Mouse (Mus musculus): Measurements from ENCODE around the gene Adgrf4. TPM values are rescaled to one million over a fixed set of nuclear protein-coding genes. Genes with fewer than 3 reads are reported as not detected.

Gene Adgrf4
- total RNA-seq, 1 experiment, result not detected

DNA sequence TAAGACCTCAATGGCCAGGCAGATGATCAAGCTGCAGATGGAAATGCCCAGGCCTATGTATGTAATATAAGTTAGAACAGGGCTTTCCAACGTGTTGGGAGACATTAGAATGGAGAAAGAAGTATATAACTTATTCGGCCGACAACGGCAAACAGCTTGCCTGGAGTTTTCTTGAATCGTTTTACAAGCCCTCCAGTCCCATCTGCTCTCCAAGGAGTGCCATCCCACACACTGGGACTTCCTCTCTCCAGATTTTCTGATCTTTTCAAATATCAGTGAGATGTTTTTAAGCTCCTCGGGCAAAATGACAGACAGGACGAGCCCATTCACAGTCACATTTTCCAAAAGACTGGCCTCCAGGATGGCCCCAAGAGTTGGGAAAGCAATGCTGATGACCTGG lies 18.6 kb upstream of the Adgrf4 start:
- Histone ChIP-seq H3K36me3 (ENCODE audit: control insufficient read depth, insufficient read depth, low read length, poor library complexity, severe bottlenecking) (no peaks in the 10 kb centered on the region), H3K4me1 (ENCODE audit: control insufficient read depth in 2 of 2, insufficient read depth in 2 of 2, low read length in 2 of 2, poor library complexity in 1 of 2) (no peaks in the 10 kb centered on the region), H3K27ac (ENCODE audit: insufficient read depth, low read depth, low read length, poor library complexity, severe bottlenecking) (no peak overlapping the region), H3K9me3 (ENCODE audit: control insufficient read depth, insufficient read depth, low read depth, low read length) (no peaks in the 10 kb centered on the region), H3K9ac (ENCODE audit: insufficient read depth, low read depth, low read length, poor library complexity, severe bottlenecking) (no peak overlapping the region), H3K4me3 (ENCODE audit: insufficient read depth in 1 of 2, low read depth in 1 of 2, low read length in 2 of 2, poor library complexity in 1 of 2, severe bottlenecking in 1 of 2) (no peak overlapping the region)
- no peak for TF ChIP-seq ZNF384 (IDR thresholded peaks at IDR 0.05; ENCODE audit: low read depth, low read length)
- TF ChIP-seq HCFC1 (IDR thresholded peaks at IDR 0.05; ENCODE audit: borderline replicate concordance, insufficient read depth, low read length), result no peak
- TF ChIP-seq ZC3H11A (IDR thresholded peaks at IDR 0.05; ENCODE audit: borderline replicate concordance, low read depth, low read length), result no peak
- no peak for TF ChIP-seq MAFK (IDR thresholded peaks at IDR 0.05; ENCODE audit: insufficient read depth, low read depth, low read length)
- TF ChIP-seq CHD2 (IDR thresholded peaks at IDR 0.05; ENCODE audit: low read depth, low read length), result no peak
- in situ Hi-C loops (cut with MboI; ENCODE audit: low sequenced_read_pairs in 2 of 2, unreplicated experiment in 2 of 2), result no loop called here
- DNase-seq (ENCODE audit: low read depth, low spot score), result no peak

DNA sequence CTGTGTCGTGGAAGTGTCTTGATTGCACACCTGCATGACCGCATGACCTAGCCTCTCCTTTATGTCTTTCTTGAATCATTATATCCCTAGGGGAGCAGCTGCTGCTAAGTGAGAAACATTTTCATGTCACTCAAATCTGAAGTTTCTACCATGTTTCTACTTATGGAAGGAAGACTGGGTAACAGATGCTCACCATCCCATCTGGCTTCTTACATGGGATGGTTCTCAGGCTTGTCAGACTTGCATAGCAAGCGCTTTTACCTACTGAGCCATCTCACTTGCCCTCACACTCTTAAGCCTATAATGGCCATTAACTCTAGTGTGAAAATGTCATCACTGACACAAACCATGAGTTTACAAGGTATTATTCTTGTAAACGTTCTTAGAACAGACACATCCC lies 13.5 kb upstream of the Adgrf4 start:
- Histone ChIP-seq H3K9ac (ENCODE audit: insufficient read depth, low read depth, low read length, poor library complexity, severe bottlenecking) (no peak overlapping the region), H3K9me3 (ENCODE audit: control insufficient read depth, insufficient read depth, low read depth, low read length) (no peaks in the 10 kb centered on the region), H3K27ac (ENCODE audit: insufficient read depth, low read depth, low read length, poor library complexity, severe bottlenecking) (no peak overlapping the region), H3K4me3 (ENCODE audit: insufficient read depth in 1 of 2, low read depth in 1 of 2, low read length in 2 of 2, poor library complexity in 1 of 2, severe bottlenecking in 1 of 2) (no peak overlapping the region), H3K36me3 (ENCODE audit: control insufficient read depth, insufficient read depth, low read length, poor library complexity, severe bottlenecking) (no peaks in the 10 kb centered on the region), H3K4me1 (ENCODE audit: control insufficient read depth in 2 of 2, insufficient read depth in 2 of 2, low read length in 2 of 2, poor library complexity in 1 of 2) (no peaks in the 10 kb centered on the region)
- in situ Hi-C loops (cut with MboI; ENCODE audit: low sequenced_read_pairs in 2 of 2, unreplicated experiment in 2 of 2), result no loop called here
- DNase-seq (ENCODE audit: low read depth, low spot score), result no peak
- TF ChIP-seq ZC3H11A (IDR thresholded peaks at IDR 0.05; ENCODE audit: borderline replicate concordance, low read depth, low read length), result no peak
- no peak for TF ChIP-seq ZNF384 (IDR thresholded peaks at IDR 0.05; ENCODE audit: low read depth, low read length)

DNA sequence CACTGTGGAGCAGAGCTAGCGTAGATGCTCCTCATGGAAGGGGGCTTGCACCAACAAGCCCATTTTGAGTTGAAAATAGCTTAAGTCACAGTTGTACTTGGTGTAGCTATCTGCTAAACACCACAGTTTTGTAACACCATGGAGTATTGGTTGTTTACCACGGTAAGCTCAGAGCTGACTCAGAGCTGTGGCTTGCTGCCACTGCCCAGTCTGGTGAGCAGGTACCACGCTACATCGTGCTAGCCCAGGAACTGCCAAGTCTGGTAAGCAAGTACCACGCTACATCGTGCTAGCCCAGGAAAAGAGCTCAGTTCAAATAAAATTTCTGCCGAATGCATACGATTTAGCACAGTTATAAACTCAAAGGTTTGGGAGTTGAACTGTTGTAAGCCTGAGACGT lies 10.1 kb upstream of the Adgrf4 start:
- no peak for DNase-seq (ENCODE audit: low read depth, low spot score)
- no peak overlapping the region for H3K4me3 ChIP-seq (ENCODE audit: insufficient read depth in 1 of 2, low read depth in 1 of 2, low read length in 2 of 2, poor library complexity in 1 of 2, severe bottlenecking in 1 of 2)
- no peak overlapping the region for H3K9ac ChIP-seq (ENCODE audit: insufficient read depth, low read depth, low read length, poor library complexity, severe bottlenecking)
- H3K4me1 ChIP-seq (ENCODE audit: control insufficient read depth in 2 of 2, insufficient read depth in 2 of 2, low read length in 2 of 2, poor library complexity in 1 of 2), result no peaks in the 10 kb centered on the region
- no peaks in the 10 kb centered on the region for H3K36me3 ChIP-seq (ENCODE audit: control insufficient read depth, insufficient read depth, low read length, poor library complexity, severe bottlenecking)
- no peak for TF ChIP-seq HCFC1 (IDR thresholded peaks at IDR 0.05; ENCODE audit: borderline replicate concordance, insufficient read depth, low read length)
- no peak for TF ChIP-seq CHD2 (IDR thresholded peaks at IDR 0.05; ENCODE audit: low read depth, low read length)
- TF ChIP-seq MAFK (IDR thresholded peaks at IDR 0.05; ENCODE audit: insufficient read depth, low read depth, low read length), result no peak
- no peak for TF ChIP-seq ZNF384 (IDR thresholded peaks at IDR 0.05; ENCODE audit: low read depth, low read length)
- no peak for TF ChIP-seq ZC3H11A (IDR thresholded peaks at IDR 0.05; ENCODE audit: borderline replicate concordance, low read depth, low read length)
- in situ Hi-C loops (cut with MboI; ENCODE audit: low sequenced_read_pairs in 2 of 2, unreplicated experiment in 2 of 2), result no loop called here
- no peaks in the 10 kb centered on the region for H3K9me3 ChIP-seq (ENCODE audit: control insufficient read depth, insufficient read depth, low read depth, low read length)
- H3K27ac ChIP-seq (ENCODE audit: insufficient read depth, low read depth, low read length, poor library complexity, severe bottlenecking), result no peak overlapping the region

DNA sequence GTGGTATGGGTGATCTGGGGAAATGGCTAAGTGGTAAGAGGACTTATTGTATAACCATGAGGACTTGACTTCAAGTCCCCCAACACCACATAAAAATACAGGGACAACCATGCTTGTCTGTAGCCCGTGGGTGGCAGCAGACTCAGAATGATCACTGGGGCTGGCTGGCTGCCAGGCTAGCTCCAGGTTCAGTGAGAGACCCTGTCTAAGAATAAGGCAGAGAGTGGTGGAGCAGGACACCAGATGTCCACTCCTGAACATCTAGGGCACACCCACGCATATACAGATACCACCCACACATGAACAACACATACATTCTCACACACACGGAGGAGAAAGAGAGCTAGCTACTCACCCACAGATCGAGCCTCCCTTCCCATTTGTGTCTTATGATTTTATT lies 2.6 kb upstream of the Adgrf4 start:
- Histone ChIP-seq H3K9me3 (ENCODE audit: control insufficient read depth, insufficient read depth, low read depth, low read length) (no peaks in the 10 kb centered on the region), H3K4me3 (ENCODE audit: insufficient read depth in 1 of 2, low read depth in 1 of 2, low read length in 2 of 2, poor library complexity in 1 of 2, severe bottlenecking in 1 of 2) (no peak overlapping the region)
- TF ChIP-seq ZNF384 (IDR thresholded peaks at IDR 0.05; ENCODE audit: low read depth, low read length) (no peak), MAFK (IDR thresholded peaks at IDR 0.05; ENCODE audit: insufficient read depth, low read depth, low read length) (no peak), CHD2 (IDR thresholded peaks at IDR 0.05; ENCODE audit: low read depth, low read length) (no peak), HCFC1 (IDR thresholded peaks at IDR 0.05; ENCODE audit: borderline replicate concordance, insufficient read depth, low read length) (no peak), ZC3H11A (IDR thresholded peaks at IDR 0.05; ENCODE audit: borderline replicate concordance, low read depth, low read length) (no peak)

DNA sequence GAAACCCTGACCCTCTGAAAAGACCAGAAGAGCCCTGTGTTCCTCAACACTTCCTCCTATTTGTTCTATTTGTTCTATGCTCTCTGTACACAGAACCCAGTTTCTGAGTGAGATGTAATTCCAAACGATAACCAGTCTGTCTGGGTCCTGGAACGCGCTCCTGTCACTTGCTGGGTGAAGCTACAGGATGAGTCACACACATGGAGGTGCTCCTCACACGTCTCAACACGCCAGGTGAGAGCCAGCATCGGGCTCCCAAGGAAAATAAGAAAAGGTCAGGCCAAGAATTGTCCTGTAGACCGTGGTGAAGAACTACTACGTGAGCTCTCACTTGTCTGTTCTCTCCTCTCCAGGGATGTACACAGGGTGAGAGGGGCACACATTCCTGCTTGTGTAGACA lies 1.6 kb downstream of the Adgrf4 start:
- H3K9ac ChIP-seq (ENCODE audit: insufficient read depth, low read depth, low read length, poor library complexity, severe bottlenecking), result no peak overlapping the region
- in situ Hi-C loops (cut with MboI; ENCODE audit: low sequenced_read_pairs in 2 of 2, unreplicated experiment in 2 of 2), result no loop called here
- H3K4me1 ChIP-seq (ENCODE audit: control insufficient read depth in 2 of 2, insufficient read depth in 2 of 2, low read length in 2 of 2, poor library complexity in 1 of 2), result no peaks in the 10 kb centered on the region
- H3K27ac ChIP-seq (ENCODE audit: insufficient read depth, low read depth, low read length, poor library complexity, severe bottlenecking), result no peak overlapping the region
- no peaks in the 10 kb centered on the region for H3K36me3 ChIP-seq (ENCODE audit: control insufficient read depth, insufficient read depth, low read length, poor library complexity, severe bottlenecking)
- no peak overlapping the region for H3K4me3 ChIP-seq (ENCODE audit: insufficient read depth in 1 of 2, low read depth in 1 of 2, low read length in 2 of 2, poor library complexity in 1 of 2, severe bottlenecking in 1 of 2)
- no peak for DNase-seq (ENCODE audit: low read depth, low spot score)
- H3K9me3 ChIP-seq (ENCODE audit: control insufficient read depth, insufficient read depth, low read depth, low read length), result no peaks in the 10 kb centered on the region
- TF ChIP-seq ZC3H11A (IDR thresholded peaks at IDR 0.05; ENCODE audit: borderline replicate concordance, low read depth, low read length) (no peak), HCFC1 (IDR thresholded peaks at IDR 0.05; ENCODE audit: borderline replicate concordance, insufficient read depth, low read length) (no peak), CHD2 (IDR thresholded peaks at IDR 0.05; ENCODE audit: low read depth, low read length) (no peak), MAFK (IDR thresholded peaks at IDR 0.05; ENCODE audit: insufficient read depth, low read depth, low read length) (no peak), ZNF384 (IDR thresholded peaks at IDR 0.05; ENCODE audit: low read depth, low read length) (no peak)

More for the DNA sequence above, 2.6 kb upstream of the Adgrf4 start:
- Histone ChIP-seq H3K36me3 (ENCODE audit: control insufficient read depth, insufficient read depth, low read length, poor library complexity, severe bottlenecking) (no peaks in the 10 kb centered on the region), H3K27ac (ENCODE audit: insufficient read depth, low read depth, low read length, poor library complexity, severe bottlenecking) (no peak overlapping the region), H3K9ac (ENCODE audit: insufficient read depth, low read depth, low read length, poor library complexity, severe bottlenecking) (no peak overlapping the region), H3K4me1 (ENCODE audit: control insufficient read depth in 2 of 2, insufficient read depth in 2 of 2, low read length in 2 of 2, poor library complexity in 1 of 2) (no peaks in the 10 kb centered on the region)
- in situ Hi-C loops (cut with MboI; ENCODE audit: low sequenced_read_pairs in 2 of 2, unreplicated experiment in 2 of 2), result no loop called here
- DNase-seq (ENCODE audit: low read depth, low spot score), result no peak

Measured in ES-E14 (cell line).